Mouse (Mus musculus): ENCODE data around the gene Cdc40.
A peak's percentile ranks its signal among the peaks of the same experiment; 100 is the strongest.

Cdc40 gene

GRCm38 (mm10) chr10:40882831-40883643 is at the start of gene Cdc40, which contains the start of gene Wasf1:
Gene Cdc40, minus strand, starts transcription at chr10:40883311.
Gene Wasf1, plus strand, starts transcription at chr10:40883475.
- peak; percentile 98 for DNase-seq (ENCODE audit: low spot score)

GRCm38 (mm10) chr10:40919464-40919863 is 36.4 kb upstream of the Cdc40 start:
- DNase-seq (ENCODE audit: low spot score): no peak

GRCm38 (mm10) chr10:40918669-40919440 is 35.7 kb upstream of the Cdc40 start:
- no peak for DNase-seq (ENCODE audit: low spot score)

GRCm38 (mm10) chr10:40915240-40915639 is 32.1 kb upstream of the Cdc40 start:
- no peak for DNase-seq (ENCODE audit: low spot score)

GRCm38 (mm10) chr10:40910811-40911210 is 27.7 kb upstream of the Cdc40 start:
- DNase-seq (ENCODE audit: low spot score): no peak

GRCm38 (mm10) chr10:40908580-40908979 is 25.5 kb upstream of the Cdc40 start:
- no peak for DNase-seq (ENCODE audit: low spot score)

- DNase-seq (ENCODE audit: low spot score): no peak
Measured at GRCm38 (mm10) chr10:40906802-40907201, 23.7 kb upstream of the Cdc40 start.

- no peak for DNase-seq (ENCODE audit: low spot score)
Measured at GRCm38 (mm10) chr10:40906131-40906530, 23.0 kb upstream of the Cdc40 start.

- DNase-seq (ENCODE audit: low spot score): no peak
Measured at GRCm38 (mm10) chr10:40901786-40902185, 18.7 kb upstream of the Cdc40 start.

- DNase-seq (ENCODE audit: low spot score): no peak
Measured at GRCm38 (mm10) chr10:40896656-40897055, 13.5 kb upstream of the Cdc40 start.

- DNase-seq (ENCODE audit: low spot score): no peak
Measured at GRCm38 (mm10) chr10:40895765-40896164, 12.7 kb upstream of the Cdc40 start.

- DNase-seq (ENCODE audit: low spot score): no peak
Measured at GRCm38 (mm10) chr10:40889146-40889545, 6.0 kb upstream of the Cdc40 start.

- no peak for DNase-seq (ENCODE audit: low spot score)
Measured at GRCm38 (mm10) chr10:40887316-40887715, 4.2 kb upstream of the Cdc40 start.

- DNase-seq (ENCODE audit: low spot score): no peak
Measured at GRCm38 (mm10) chr10:40885432-40885831, 2.3 kb upstream of the Cdc40 start.

- DNase-seq (ENCODE audit: low spot score): peak; percentile 30
Measured at GRCm38 (mm10) chr10:40884279-40884806, 1.2 kb upstream of the Cdc40 start.

GRCm38 (mm10) chr10:40883644-40884278 is 650 bp upstream of the Cdc40 start:
- no peak for DNase-seq (ENCODE audit: low spot score)

- no peak for DNase-seq (ENCODE audit: low spot score)
Measured at GRCm38 (mm10) chr10:40882333-40882732, 778 bp downstream of the Cdc40 start.

- no peak for DNase-seq (ENCODE audit: low spot score)
Measured at GRCm38 (mm10) chr10:40881236-40881635, 1.9 kb downstream of the Cdc40 start.

GRCm38 (mm10) chr10:40879969-40880368 is 3.1 kb downstream of the Cdc40 start:
- no peak for DNase-seq (ENCODE audit: low spot score)

GRCm38 (mm10) chr10:40878246-40878645 is 4.9 kb downstream of the Cdc40 start:
- DNase-seq (ENCODE audit: low spot score): no peak

- DNase-seq (ENCODE audit: low spot score): no peak
Measured at GRCm38 (mm10) chr10:40872052-40872451, 11.1 kb downstream of the Cdc40 start.

- no peak for DNase-seq (ENCODE audit: low spot score)
Measured at GRCm38 (mm10) chr10:40871301-40871700, 11.8 kb downstream of the Cdc40 start.
